Comparison of ENCODE assay signal across 16 mouse cellular contexts in genomic region chr11:82340416-82340815, GRCm38 (mm10). TPM values are rescaled to one million over a fixed set of nuclear protein-coding genes. Genes with fewer than 3 reads are reported as not detected.
DNase-seq lines count a peak whose midpoint lies in the region; ATAC-seq and TF ChIP-seq lines count a peak whose summit lies in the region.
"Had no signal": no experiment of that assay in that cellular context is flagged by ENCODE, and none has a peak within 500 bp of the region (broad histone marks: within the 10 kb centered on the region; RNA-seq: fewer than 3 reads in every experiment).

No protein-coding gene starts in this region.

- TF ChIP-seq POLR2A in liver, adult 2 months (IDR thresholded peaks at IDR 0.05; ENCODE audit: extremely low read depth, insufficient read depth, low read length) = no peak

- 39% methylated on average over 6 of the region's 6 CpGs for WGBS in heart, embryonic 11.5 days (ENCODE audit: insufficient replicate concordance)
- WGBS in liver, adult 2 months = 65% methylated on average over 6 of the region's 6 CpGs

- DNase-seq in heart, adult 8-10 months (ENCODE audit: low spot score) = no peak
- no peak for DNase-seq in liver, adult 2 months (ENCODE audit: extremely low read depth, low read depth, low spot score)
- DNase-seq in liver = no peak
- DNase-seq in heart, postnatal 10 days = peak; percentile 1 to 10
- DNase-seq in kidney, postnatal 14 days = peak; percentile 1
- no peak for DNase-seq in urinary bladder, adult 2 months (ENCODE audit: low spot score)
- no peak for DNase-seq in gastrocnemius, postnatal 14 days
- DNase-seq: gastrocnemius, postnatal 36 days; lung, adult 18-20 months had no signal

- H3K9ac ChIP-seq in heart, embryonic 11.5 days (ENCODE audit: low read depth, low read length) = no peak overlapping the region
- no peak overlapping the region for H3K9ac ChIP-seq in liver, adult 2 months (ENCODE audit: low read depth, low read length)
- H3K9ac ChIP-seq: embryonic facial prominence, embryonic 15.5 days had no signal

- H3K27ac ChIP-seq in heart, embryonic 11.5 days (ENCODE audit: low read depth, low read length) = peak overlapping the region; percentile 67
- peak overlapping the region; percentile 61 for H3K27ac ChIP-seq in liver, adult 2 months (replicated peaks; ENCODE audit: insufficient read depth, low read depth, low read length)
- H3K27ac ChIP-seq: embryonic facial prominence, embryonic 15.5 days; left cerebral cortex, adult 2 months had no signal

- no peaks in the 10 kb centered on the region for H3K9me3 ChIP-seq in heart, embryonic 11.5 days (replicated peaks; ENCODE audit: control insufficient read depth, low read length)
- H3K9me3 ChIP-seq: embryonic facial prominence, embryonic 15.5 days had no signal

- H3K36me3 ChIP-seq in heart, embryonic 11.5 days (ENCODE audit: control insufficient read depth, insufficient read depth, low read length) = no peaks in the 10 kb centered on the region
- H3K36me3 ChIP-seq in liver, adult 2 months (ENCODE audit: control insufficient read depth, insufficient read depth, low read length) = no peaks in the 10 kb centered on the region
- H3K36me3 ChIP-seq: embryonic facial prominence, embryonic 15.5 days had no signal

- H3K27me3 ChIP-seq in heart, embryonic 11.5 days (ENCODE audit: control insufficient read depth, insufficient read depth, low read length) = no peaks in the 10 kb centered on the region
- no peaks in the 10 kb centered on the region for H3K27me3 ChIP-seq in liver, adult 2 months (ENCODE audit: control insufficient read depth, insufficient read depth, low read length)
- H3K27me3 ChIP-seq: embryonic facial prominence, embryonic 15.5 days had no signal

- H3K4me3 ChIP-seq in heart, embryonic 11.5 days (ENCODE audit: low read depth, low read length) = no peak overlapping the region
- H3K4me3 ChIP-seq in liver, adult 2 months (ENCODE audit: insufficient read depth, low read depth, low read length) = no peak overlapping the region
- H3K4me3 ChIP-seq: embryonic facial prominence, embryonic 15.5 days; left cerebral cortex, adult 2 months had no signal

- peak overlapping the region; percentile 20; the same call in 1 of the 2 replicates for H3K4me2 ChIP-seq in heart, embryonic 11.5 days
- H3K4me2 ChIP-seq: embryonic facial prominence, embryonic 15.5 days had no signal

- TF ChIP-seq CTCF in liver, adult 2 months (IDR thresholded peaks at IDR 0.05; ENCODE audit: low read depth, low read length) = no peak

- ATAC-seq in heart, embryonic 11.5 days (replicated peaks; ENCODE audit: insufficient number of reproducible peaks, low FRiP score, low TSS enrichment) = no peak

- H3K4me1 ChIP-seq in heart, embryonic 11.5 days (ENCODE audit: control insufficient read depth, insufficient read depth, low read length) = 0 out of 2 replicates have a peak, but pooled peaks cover 5% of the 10 kb centered on the region
- H3K4me1 ChIP-seq in liver, adult 2 months (ENCODE audit: control insufficient read depth, insufficient read depth, low read length) = no peaks in the 10 kb centered on the region; the same call in 1 of the 2 replicates
- H3K4me1 ChIP-seq: embryonic facial prominence, embryonic 15.5 days had no signal

- no peaks in the 10 kb centered on the region for H3K79me2 ChIP-seq in liver, adult 2 months (ENCODE audit: control insufficient read depth, insufficient read depth, low read length)

- intact Hi-C loops in heart, postnatal 10 days (cut with DNase I) = no loop called here
- intact Hi-C loops in gastrocnemius, postnatal 14 days (cut with DNase I; ENCODE audit: low total_unique reads) = no loop called here

RNA-seq across cellular contexts. Expression of gene Ccl1, which starts 34.9 kb away (rescaled TPM):
- polyA plus RNA-seq in heart, embryonic 11.5 days (2014; fragmentation: Nextera tagmentation; extraction: Ambion mirVana) = not detected in 2 replicates
- total RNA-seq in heart, adult 8-10 months (2022) = not detected
- total RNA-seq in liver, adult 2 months (2014; rRNA removed) = 1.1 TPM in 1 of 2 replicates, not detected in the other
- polyA plus RNA-seq in liver, adult 2 months (2012; rRNA removed) = not detected in 2 replicates
- not detected for total RNA-seq in heart, postnatal 10 days (2021)
- 0.15 and 0.29 TPM in 2 replicates for polyA plus RNA-seq in urinary bladder, adult 2 months (2012; rRNA removed)
- total RNA-seq in gastrocnemius, postnatal 14 days (2021) = not detected
- total RNA-seq: gastrocnemius, postnatal 36 days; left cerebral cortex, adult 2 months; megakaryocyte, adult 5-6 weeks; neutrophil, adult 5-6 weeks had no signal
- polyA plus RNA-seq: embryonic facial prominence, embryonic 15.5 days; large intestine, adult 2 months; stomach, embryonic 14.5 days had no signal

RNA-seq across cellular contexts. Expression of gene Tmem132e, which starts 48.3 kb away (rescaled TPM):
- polyA plus RNA-seq in heart, embryonic 11.5 days (2014; fragmentation: Nextera tagmentation; extraction: Ambion mirVana) = 0.11 and 0.29 TPM in 2 replicates
- total RNA-seq in heart, adult 8-10 months (2022) = 1 to 10 TPM in 1 of 4 experiments, under 1 TPM in 3; 0.22 to 1.1 (median 0.46) TPM
- 1.4 and 2.3 TPM in 2 replicates for total RNA-seq in liver, adult 2 months (2014; rRNA removed)
- 1.4 and 2.1 TPM in 2 replicates for polyA plus RNA-seq in liver, adult 2 months (2012; rRNA removed)
- under 1 TPM; 0.05 to 0.12 TPM for total RNA-seq in heart, postnatal 10 days (2021)
- 1.8 TPM in 2 replicates for polyA plus RNA-seq in urinary bladder, adult 2 months (2012; rRNA removed)
- under 1 TPM; 0.16 to 0.41 TPM for total RNA-seq in gastrocnemius, postnatal 14 days (2021)
- total RNA-seq: gastrocnemius, postnatal 36 days; megakaryocyte, adult 5-6 weeks; neutrophil, adult 5-6 weeks had no signal

Comparison
In these comparisons a context has a peak if more than half of its experiments do, and no peak if none do; other contexts are left out.
1. DNase-seq: peak in heart, postnatal 10 days (2 of 2) and kidney, postnatal 14 days (single experiment); none in heart, adult 8-10 months (single experiment), liver, adult 2 months (single experiment), liver (single experiment), urinary bladder, adult 2 months (single experiment) and gastrocnemius, postnatal 14 days (single experiment).